Mouse (Mus musculus) spleen, adult 2 months (tissue): ENCODE results near the gene Gata3.

ENCODE experiments used
- CTCF ChIP-seq: fragments of 200-500 bp; IDR thresholded peaks from 2 replicates; pipeline ENCODE4 v1.5.1; 2011; ENCODE audit warnings: mild to moderate bottlenecking, inconsistent platforms; ENCODE audit not compliant: insufficient read depth, insufficient read length, insufficient replicate concordance; ENCODE audit errors: extremely low read depth
- POLR2A ChIP-seq: fragments of 200-500 bp; IDR thresholded peaks from 2 replicates; pipeline ENCODE4 v1.6.1; 2011; ENCODE audit warnings: low read depth, low read length, inconsistent platforms

DNA sequence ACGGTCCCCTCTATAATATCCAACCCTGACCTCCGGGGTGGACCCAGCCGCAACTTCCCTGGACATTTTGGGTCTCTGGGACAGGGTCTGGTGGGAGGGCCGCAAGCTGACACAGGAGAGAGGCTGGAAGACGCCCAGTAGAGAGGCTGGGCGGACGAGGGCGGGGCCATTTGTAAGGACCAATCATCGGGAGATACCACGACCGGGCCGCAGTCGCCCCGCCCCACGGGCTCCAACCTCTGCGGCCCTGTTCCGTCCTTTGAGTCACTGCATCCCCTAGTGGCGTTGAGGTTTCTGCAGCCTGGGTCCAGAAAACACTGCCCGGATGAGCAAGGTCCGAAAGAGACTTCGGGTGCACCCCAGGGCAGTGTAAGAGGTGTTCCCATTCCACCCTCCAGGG, 10.3 kb downstream of the Gata3 start:
- TF ChIP-seq POLR2A (no peak), CTCF (peak; percentile 57; the same call in 1 of the 2 replicates)
